Mouse (Mus musculus): ENCODE measurements at regions not wholly inside any gene's neighbourhood (a gene's known extent, or its start where the extent isn't known, plus 50 kb on each side); places are given as distances from the start of the nearest gene placed in this dataset.

GRCm38 (mm10) chr8:103813954-103814591 lies 287.4 kb upstream of the Cdh5 start:
- TF ChIP-seq CTCF (IDR thresholded peaks at IDR 0.05; ENCODE audit: borderline replicate concordance, control insufficient read depth, extremely low read depth, insufficient read depth, low read length, poor library complexity) = no peak
- no peak for TF ChIP-seq POLR2A (IDR thresholded peaks at IDR 0.05; ENCODE audit: control insufficient read depth, extremely low read depth, insufficient read depth, low read length, poor library complexity)

Data from thymus, adult 2 months (tissue).